Mouse (Mus musculus) C3H10T1/2 (cell line): ENCODE measurements around the gene Kif9. TPM values are rescaled to one million over a fixed set of nuclear protein-coding genes. Genes with fewer than 3 reads are reported as not detected.

Source experiments
- polyA plus RNA-seq, 2 experiments: library from polyadenylated mRNA; unstranded; fragments of >200 nt; fragmentation: generic; extraction: Trizol; gene quantifications; one replicate each; pipeline ENCODE4 v1.2.1; 2012; ENCODE audit warnings: missing spikeins in 2 of 2

Gene Kif9
- 1 to 10 TPM in 1 of 2 experiments, under 1 TPM in 1; 0.04 to 1.1 TPM for polyA plus RNA-seq

GRCm38 (mm10) chr9:110476124-110477091 is at the start of gene Kif9, which contains the start of gene Klhl18:
Gene Kif9, plus strand, starts transcription at chr9:110476958.
Gene Klhl18, minus strand, starts transcription at chr9:110476694.

GRCm38 (mm10) chr9:110532538-110533291 is 56.0 kb downstream of the Kif9 start, which contains the start of gene Setd2:
Gene Setd2, plus strand, starts transcription at chr9:110532597.

Other genes starting within 250 kb of the Kif9 start
- under 1 TPM; 0.09 to 0.52 TPM for gene Cspg5, start 233.2 kb upstream of the Kif9 start, polyA plus RNA-seq
- 10 to 100 TPM; 20.5 to 27.4 TPM for gene Elp6, start 171.8 kb upstream of the Kif9 start, polyA plus RNA-seq
- 10 to 100 TPM; 43.6 to 53.4 TPM for gene Scap, start 143.7 kb upstream of the Kif9 start, polyA plus RNA-seq
- gene Ptpn23, start 68.7 kb upstream of the Kif9 start, polyA plus RNA-seq = 10 to 100 TPM; 42.8 to 46.8 TPM
- not detected for gene Ngp, start 57.2 kb upstream of the Kif9 start, polyA plus RNA-seq
- gene Klhl18, start 264 bp upstream of the Kif9 start, polyA plus RNA-seq = 1 to 10 TPM; 2.3 to 8.2 TPM
- gene Setd2, start 55.6 kb downstream of the Kif9 start, polyA plus RNA-seq = 10 to 100 TPM in 1 of 2 experiments, 1 to 10 TPM in 1; 1.1 to 17.1 TPM
- gene Nradd, start 147.5 kb downstream of the Kif9 start, polyA plus RNA-seq = 10 to 100 TPM; 47.3 to 86.6 TPM
- gene Nbeal2, start 177.2 kb downstream of the Kif9 start, polyA plus RNA-seq = 1 to 10 TPM; 1.2 to 2.2 TPM
- 10 to 100 TPM; 79.2 to 87.1 TPM for gene Ccdc12, start 179.5 kb downstream of the Kif9 start, polyA plus RNA-seq